Mouse (Mus musculus) liver, adult 2 months (tissue): Measurements from ENCODE around the gene Farsb. TPM values are rescaled to one million over a fixed set of nuclear protein-coding genes. Genes with fewer than 3 reads are reported as not detected.

Experiments
- DNase-seq: peaks from one replicate; pipeline ENCODE4 v3.0.0-alpha.2; 2011; ENCODE audit warnings: low read depth, low spot score; ENCODE audit errors: extremely low read depth
- H3K27ac ChIP-seq: fragments of 200-500 bp; replicated peaks from 2 replicates; pipeline ENCODE4 v1.5.1; 2012; ENCODE audit warnings: low read depth, mild to moderate bottlenecking, control low read depth, inconsistent platforms, low read length; ENCODE audit not compliant: insufficient read depth
- H3K27me3 ChIP-seq: fragments of 200-500 bp; 2 replicates; pipeline ENCODE4 v1.6.1; 2012; ENCODE audit warnings: mild to moderate bottlenecking, moderate library complexity, low read length, inconsistent platforms; ENCODE audit not compliant: control insufficient read depth, insufficient read depth
- H3K36me3 ChIP-seq: fragments of 200-500 bp; 2 replicates; pipeline ENCODE4 v1.6.1; 2012; ENCODE audit warnings: low read length, inconsistent platforms; ENCODE audit not compliant: control insufficient read depth, insufficient read depth
- H3K4me1 ChIP-seq: fragments of 200-500 bp; 2 replicates; pipeline ENCODE4 v1.6.1; 2011; ENCODE audit warnings: low read length; ENCODE audit not compliant: control insufficient read depth, insufficient read depth
- H3K4me3 ChIP-seq: fragments of 200-500 bp; 2 replicates; pipeline ENCODE4 v1.5.1; 2011; ENCODE audit warnings: low read depth, mild to moderate bottlenecking, control low read depth, low read length, moderate library complexity; ENCODE audit not compliant: insufficient read depth
- H3K79me2 ChIP-seq: fragments of 200-500 bp; 2 replicates; pipeline ENCODE4 v1.6.1; 2012; ENCODE audit warnings: inconsistent platforms, mild to moderate bottlenecking, low read length, moderate library complexity; ENCODE audit not compliant: control insufficient read depth, insufficient read depth
- H3K9ac ChIP-seq: fragments of 200-500 bp; 2 replicates; pipeline ENCODE4 v1.6.1; 2012; ENCODE audit warnings: low read depth, mild to moderate bottlenecking, control low read depth, inconsistent platforms, low read length
- CTCF ChIP-seq: fragments of 200-500 bp; IDR thresholded peaks from 2 replicates; pipeline ENCODE4 v1.5.1; 2011; ENCODE audit warnings: low read depth, low read length, control low read depth
- POLR2A ChIP-seq: fragments of 200-500 bp; IDR thresholded peaks from 2 replicates; pipeline ENCODE4 v1.6.1; 2011; ENCODE audit warnings: low read length, control low read depth; ENCODE audit not compliant: insufficient read depth; ENCODE audit errors: extremely low read depth
- WGBS: fragments of 180-500 bp; shearing (Covaris S2); methylation state at CpG from one replicate; pipeline ENCODE4 v1.1.7; 2018; 5-methylcytosine and 5-hydroxymethylcytosine counted together
- polyA plus RNA-seq: library from polyadenylated mRNA; depleted of rRNA; stranded (reverse); fragments of >200 nt; gene quantifications from 2 replicates; pipeline ENCODE4 v1.2.3, GENCODE M21; 2012
- total RNA-seq: library from RNA; depleted of rRNA; stranded (reverse); fragments of >200 nt; gene quantifications from 2 replicates; pipeline ENCODE4 v1.2.3, GENCODE M21; 2014

The Farsb gene
- total and polyA plus RNA-seq, 2 experiments: 11.2 to 37.3 TPM

DNA sequence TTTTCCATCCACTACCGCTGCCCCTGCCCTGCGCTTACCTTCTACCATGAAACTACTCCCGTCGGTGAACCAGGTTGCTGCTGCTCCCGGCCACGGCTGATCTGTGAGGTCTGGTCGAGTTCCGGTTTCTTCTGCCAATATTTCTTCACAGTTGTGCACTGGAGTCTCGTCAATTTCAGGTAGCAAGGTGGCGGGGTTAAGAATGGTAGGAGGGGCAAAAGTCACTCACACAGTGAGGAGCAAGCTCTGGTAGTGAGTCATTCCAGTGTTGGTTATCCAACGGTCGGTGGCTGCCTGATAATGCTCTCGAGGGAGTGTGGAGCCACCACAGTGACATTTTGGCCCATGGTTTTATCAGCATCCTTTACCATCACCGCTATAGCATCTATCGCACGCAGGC is 12.3 kb upstream of the Farsb start:
- H3K4me1 ChIP-seq: no peaks in the 10 kb centered on the region
- 93% methylated on average over 16 of the region's 16 CpGs for WGBS
- no peak overlapping the region for H3K9ac ChIP-seq
- no peaks in the 10 kb centered on the region for H3K36me3 ChIP-seq
- no peak for DNase-seq
- H3K4me3 ChIP-seq: no peak overlapping the region
- TF ChIP-seq POLR2A (no peak), CTCF (no peak)
- no peaks in the 10 kb centered on the region for H3K79me2 ChIP-seq
- H3K27ac ChIP-seq: no peak overlapping the region
- no peaks in the 10 kb centered on the region for H3K27me3 ChIP-seq

GRCm38 (mm10) chr1:78490143-78490542 is 1.4 kb upstream of the Farsb start:
- no peak overlapping the region for H3K4me3 ChIP-seq
- H3K27ac ChIP-seq: no peak overlapping the region
- TF ChIP-seq CTCF (no peak), POLR2A (no peak)
- H3K79me2 ChIP-seq: peaks cover 3% of the 10 kb centered on the region; the same call in 1 of the 2 replicates
- peak; percentile 12 for DNase-seq
- H3K9ac ChIP-seq: no peak overlapping the region
- no peaks in the 10 kb centered on the region for H3K36me3 ChIP-seq
- WGBS: 75% methylated on average over 1 of the region's 1 CpGs
- no peaks in the 10 kb centered on the region for H3K27me3 ChIP-seq
- H3K4me1 ChIP-seq: peaks cover 5% of the 10 kb centered on the region; the same call in 1 of the 2 replicates

DNA sequence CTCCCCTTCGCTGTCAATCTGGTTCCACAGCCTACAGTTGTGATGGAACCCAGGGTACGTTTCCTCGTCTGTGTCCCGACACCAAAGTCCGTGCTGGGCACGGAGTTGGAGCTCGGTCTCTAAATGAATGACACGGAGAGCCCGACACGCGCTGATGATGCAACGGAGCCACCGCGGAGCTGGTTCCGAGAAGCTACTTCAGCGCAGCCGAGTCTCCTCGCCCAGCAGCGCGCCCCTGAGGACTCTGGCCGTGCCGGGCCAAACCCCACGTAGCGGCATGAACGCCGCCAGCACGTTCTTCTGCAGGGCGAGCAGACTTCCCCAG is 308 bp downstream of the Farsb start:
- H3K27me3 ChIP-seq: no peaks in the 10 kb centered on the region
- no peak for DNase-seq
- peak overlapping the region; percentile 69 for H3K27ac ChIP-seq
- peak overlapping the region; percentile 86 for H3K9ac ChIP-seq
- peak overlapping the region; percentile 75 for H3K4me3 ChIP-seq
- TF ChIP-seq CTCF (no peak), POLR2A (no peak)
- H3K4me1 ChIP-seq: peaks cover 10% of the 10 kb centered on the region
- no peaks in the 10 kb centered on the region for H3K36me3 ChIP-seq
- WGBS: under 1% methylated on average over 28 of the region's 28 CpGs
- H3K79me2 ChIP-seq: peaks cover 3% of the 10 kb centered on the region; the same call in 1 of the 2 replicates

DNA sequence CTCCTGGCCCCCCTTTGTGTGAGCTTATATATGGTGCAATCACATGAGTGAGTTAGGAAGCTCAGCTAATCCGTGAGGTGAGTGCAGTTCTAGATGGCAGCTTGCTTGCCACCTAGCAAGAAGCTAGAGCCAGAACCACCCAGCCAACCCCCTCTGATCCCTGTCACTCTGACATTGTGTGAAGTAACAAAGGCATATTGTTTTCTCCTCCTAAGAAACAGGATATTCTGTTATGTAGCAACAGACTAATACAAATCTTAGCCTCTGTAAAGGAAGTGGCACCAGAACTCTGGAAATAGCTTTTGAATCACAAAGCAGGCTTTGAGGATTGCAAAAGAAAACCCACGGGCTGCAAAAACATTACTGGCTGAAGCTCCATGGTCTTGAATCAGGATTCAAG is 4.3 kb downstream of the Farsb start:
- H3K27ac ChIP-seq: no peak overlapping the region
- DNase-seq: no peak
- H3K9ac ChIP-seq: no peak overlapping the region
- H3K79me2 ChIP-seq: peaks cover 3% of the 10 kb centered on the region; the same call in 1 of the 2 replicates
- peaks cover 10% of the 10 kb centered on the region for H3K4me1 ChIP-seq
- H3K36me3 ChIP-seq: peaks cover 16% of the 10 kb centered on the region
- H3K27me3 ChIP-seq: no peaks in the 10 kb centered on the region
- WGBS: 63% methylated on average over 2 of the region's 2 CpGs
- TF ChIP-seq POLR2A (no peak), CTCF (no peak)
- no peak overlapping the region for H3K4me3 ChIP-seq

- Histone ChIP-seq H3K4me1 (peaks cover 10% of the 10 kb centered on the region), H3K36me3 (peaks cover 21% of the 10 kb centered on the region), H3K27me3 (no peaks in the 10 kb centered on the region), H3K4me3 (no peak overlapping the region), H3K27ac (no peak overlapping the region), H3K9ac (no peak overlapping the region), H3K79me2 (peaks cover 3% of the 10 kb centered on the region; the same call in 1 of the 2 replicates)
- DNase-seq: peak; percentile 62
- TF ChIP-seq POLR2A: no peak
- no peak for TF ChIP-seq CTCF
- WGBS: 27% methylated on average over 3 of the region's 3 CpGs
Measured at GRCm38 (mm10) chr1:78483430-78483829, 5.3 kb downstream of the Farsb start.

DNA sequence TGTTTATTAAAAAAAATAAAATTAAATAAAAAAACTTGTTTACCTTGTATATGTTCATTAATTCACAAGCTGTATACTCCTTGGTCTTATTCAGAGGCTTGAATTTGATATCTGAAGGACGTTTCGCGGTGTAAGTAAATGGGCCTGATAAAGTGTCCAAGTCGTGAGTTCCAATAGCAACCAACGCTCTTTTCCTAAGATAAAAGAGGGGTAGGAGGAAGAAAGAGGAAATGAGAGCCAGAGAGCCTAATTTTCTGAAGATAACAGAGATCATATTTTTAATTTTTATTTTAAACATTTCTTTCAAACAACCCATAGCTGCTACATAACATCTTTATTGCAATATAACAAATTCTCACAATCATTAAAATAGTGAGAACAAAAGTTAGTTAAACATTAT is 16.3 kb downstream of the Farsb start:
- DNase-seq: no peak
- Histone ChIP-seq H3K79me2 (no peaks in the 10 kb centered on the region), H3K27ac (no peak overlapping the region), H3K27me3 (no peaks in the 10 kb centered on the region), H3K4me3 (no peak overlapping the region), H3K36me3 (peaks cover 54% of the 10 kb centered on the region), H3K9ac (no peak overlapping the region), H3K4me1 (no peaks in the 10 kb centered on the region)
- WGBS: 87% methylated on average over 5 of the region's 5 CpGs
- TF ChIP-seq POLR2A: no peak
- no peak for TF ChIP-seq CTCF
